Mouse (Mus musculus) cerebellum, postnatal 14 days (tissue): ENCODE measurements around the gene Hsf4.

Experiments
- DNase-seq, 2 experiments: peaks; one replicate each; pipeline ENCODE4 v3.0.0; 2021; ENCODE audit warnings: mixed read lengths in 2 of 2

Gene Hsf4

GRCm38 (mm10) chr8:105306146-105306691 lies 36.6 kb downstream of the Hsf4 start:
- peak in 1 of 2 experiments; percentile 30 for DNase-seq

- DNase-seq: no peak
These were observed 38.1 kb downstream of the Hsf4 start for GRCm38 (mm10) chr8:105307670-105308069.

DNA sequence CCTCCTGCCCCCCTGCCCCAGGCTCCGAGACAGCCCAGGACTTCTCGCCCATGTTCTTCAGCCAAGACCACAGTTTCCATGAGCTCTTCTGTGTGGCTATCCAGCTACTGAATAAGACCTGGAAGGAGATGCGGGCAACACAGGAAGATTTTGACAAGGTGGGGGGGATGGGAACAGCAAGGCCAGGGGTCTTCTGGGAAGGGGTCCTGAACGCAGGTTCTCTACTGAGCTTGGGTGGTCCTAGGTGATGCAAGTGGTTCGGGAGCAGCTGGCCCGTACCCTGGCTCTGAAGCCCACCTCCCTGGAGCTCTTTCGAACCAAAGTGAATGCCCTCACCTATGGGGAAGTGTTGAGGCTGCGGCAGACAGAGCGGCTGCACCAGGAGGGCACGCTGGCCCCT lies 38.8 kb downstream of the Hsf4 start:
- DNase-seq: no peak

DNA sequence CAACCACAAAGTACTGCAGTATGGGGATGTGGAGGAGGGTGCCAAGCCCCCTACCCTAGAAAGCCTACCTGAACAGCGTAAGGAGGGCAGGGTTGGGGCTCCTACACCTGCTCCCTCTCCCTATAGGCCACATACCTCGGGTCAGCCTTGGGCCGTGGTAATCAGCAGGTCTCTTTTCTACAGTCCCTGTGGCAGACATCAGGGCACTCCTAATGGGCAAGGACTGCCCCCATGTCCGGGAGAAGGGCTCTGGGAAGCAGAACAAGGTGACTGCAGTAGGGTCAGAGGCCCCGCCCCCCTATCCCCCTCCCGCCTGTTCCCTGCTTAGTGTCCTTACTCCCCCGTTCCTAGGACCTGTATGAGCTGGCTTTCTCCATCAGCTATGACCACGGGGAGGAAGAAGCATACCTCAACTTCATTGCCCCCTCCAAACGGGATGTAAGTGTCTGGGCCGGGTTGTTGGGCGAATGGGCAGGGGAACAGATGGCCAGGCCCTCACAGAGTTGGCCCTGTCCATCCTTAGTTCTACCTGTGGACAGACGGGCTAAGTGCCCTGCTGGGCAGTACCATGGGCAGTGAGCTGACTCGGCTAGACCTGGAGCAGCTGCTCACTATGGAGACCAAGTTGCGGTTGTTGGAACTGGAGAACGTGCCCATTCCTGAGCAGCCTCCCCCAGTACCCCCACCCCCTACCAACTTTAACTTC lies 39.7 kb downstream of the Hsf4 start:
- peak; percentile 92 to 95 for DNase-seq

- DNase-seq: peak in 1 of 2 experiments; percentile 66
These were observed 40.5 kb downstream of the Hsf4 start for GRCm38 (mm10) chr8:105310118-105310517.

GRCm38 (mm10) chr8:105311718-105312117 lies 42.1 kb downstream of the Hsf4 start:
- no peak for DNase-seq

DNA sequence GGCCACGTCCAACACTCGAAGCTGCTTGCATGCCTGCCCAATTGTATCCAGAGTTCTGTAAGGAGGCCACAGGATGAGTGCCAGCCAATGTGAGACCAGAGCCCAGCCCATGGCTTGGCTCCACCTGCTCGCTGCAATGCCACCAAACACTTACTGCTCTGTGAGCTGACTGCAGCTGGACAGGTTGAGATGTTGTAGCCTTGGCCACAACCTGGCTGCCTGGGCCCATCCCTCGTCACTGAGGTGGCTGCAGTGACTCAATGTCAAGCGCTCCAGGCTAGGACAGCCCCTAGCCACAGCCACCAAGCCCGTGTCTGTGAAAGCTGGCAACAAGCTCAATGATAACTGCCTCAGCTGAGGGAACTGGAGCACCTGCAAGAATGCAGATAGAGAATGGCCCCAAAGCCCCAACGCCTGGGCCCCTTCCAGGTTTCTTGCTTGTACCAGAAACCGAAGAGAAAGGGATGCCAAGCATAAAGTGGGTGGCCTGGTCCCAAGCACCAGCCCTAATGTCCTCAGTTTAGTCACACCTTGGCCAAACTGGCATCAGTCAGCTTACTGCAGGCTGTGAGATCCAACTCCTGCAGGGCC lies 43.4 kb downstream of the Hsf4 start:
- no peak for DNase-seq

GRCm38 (mm10) chr8:105313622-105314402 lies 44.2 kb downstream of the Hsf4 start:
- DNase-seq: no peak

DNA sequence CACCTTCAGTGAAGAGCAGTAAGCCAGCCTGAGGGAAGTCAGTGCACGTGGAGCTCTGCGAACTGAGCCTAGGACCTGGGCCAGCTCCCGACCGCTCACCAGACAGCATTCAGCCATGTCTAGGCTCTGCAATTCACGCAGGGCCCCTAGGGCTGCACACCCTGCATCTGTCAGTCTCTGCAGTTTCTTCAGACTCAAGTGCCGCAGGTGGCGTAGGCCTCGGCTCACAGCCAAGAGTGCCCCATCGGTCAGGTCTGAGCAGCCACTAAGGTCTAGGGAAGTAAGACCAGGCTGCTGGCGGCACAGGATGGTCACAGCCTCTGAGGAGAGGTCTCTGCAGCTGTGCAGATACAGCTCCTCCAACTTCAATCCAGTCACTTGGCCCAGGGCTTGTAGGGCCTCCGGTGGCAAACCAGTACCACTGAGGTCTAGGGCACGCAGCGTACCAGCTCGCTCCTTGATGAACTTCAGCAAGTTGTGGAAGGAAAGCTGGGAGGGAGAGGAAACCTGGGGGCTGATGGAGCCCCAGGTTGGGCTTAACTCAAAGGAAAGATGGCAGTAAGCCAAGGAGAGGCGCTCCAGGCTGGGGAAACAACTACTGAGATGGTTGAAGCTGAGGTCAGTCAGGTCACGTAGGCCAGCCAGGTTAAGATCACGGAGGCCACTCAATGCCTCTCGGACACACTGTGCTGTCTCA lies 45.6 kb downstream of the Hsf4 start:
- DNase-seq: no peak

- no peak for DNase-seq
These were observed 48.3 kb downstream of the Hsf4 start for GRCm38 (mm10) chr8:105317941-105318340.

DNA sequence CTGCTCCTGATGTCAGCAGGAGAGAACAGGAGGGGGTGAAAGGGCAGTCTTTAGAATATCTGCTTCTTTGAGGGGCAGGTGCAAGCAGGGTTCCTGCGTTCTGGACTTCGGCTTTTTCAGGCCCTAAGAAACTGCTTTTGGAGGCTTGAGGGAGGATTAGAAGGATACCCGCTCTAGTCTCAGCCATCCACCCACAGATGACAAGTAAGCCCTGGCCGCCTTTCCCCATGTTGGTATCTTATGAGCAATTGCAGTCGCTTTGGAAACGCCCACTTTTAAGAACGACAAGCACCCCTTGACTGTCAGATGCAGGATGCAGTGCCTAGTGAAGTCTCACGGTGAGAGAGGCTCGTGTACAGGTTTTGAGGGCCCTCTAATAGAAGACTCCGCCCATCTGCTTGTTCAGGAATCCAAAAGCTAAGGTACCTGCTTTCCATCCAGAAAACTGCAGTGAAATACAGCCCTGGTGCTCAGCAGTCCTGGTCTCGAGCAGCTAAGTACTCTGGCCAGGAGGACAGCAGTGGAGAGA lies 49.1 kb downstream of the Hsf4 start:
- no peak for DNase-seq

GRCm38 (mm10) chr8:105323183-105323582 lies 53.6 kb downstream of the Hsf4 start:
- DNase-seq: no peak
